Mouse (Mus musculus): ENCODE measurements at regions not wholly inside any gene's neighbourhood (a gene's known extent, or its start where the extent isn't known, plus 50 kb on each side); places are given as distances from the start of the nearest gene placed in this dataset.
"Not testable (repeated sequence)": the region's sequence is repeated elsewhere in the genome, so short reads cannot be mapped to it uniquely, and the experiment has no call there.

DNA sequence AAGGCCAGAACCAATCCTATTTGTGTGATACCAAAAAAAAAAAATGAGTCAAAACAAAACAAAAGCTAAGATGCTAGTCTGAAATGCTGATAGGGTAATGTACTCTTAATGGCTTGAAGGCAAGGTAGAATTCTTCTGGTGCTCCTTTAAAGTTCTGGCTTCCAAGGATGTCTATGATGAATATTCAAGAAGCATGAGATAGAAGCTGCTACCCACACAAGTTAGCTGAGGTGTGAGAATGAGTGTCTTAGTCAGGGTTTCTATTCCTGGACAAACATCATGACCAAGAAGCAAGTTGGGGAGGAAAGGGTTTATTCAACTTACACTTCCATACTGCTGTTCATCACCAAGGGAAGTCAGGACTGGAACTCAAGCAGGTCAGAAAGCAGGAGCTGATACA lies 173.6 kb upstream of the Masp1 start:
- not testable (repeated sequence) for TF ChIP-seq MYOD1 (IDR thresholded peaks at IDR 0.05; ENCODE audit: control insufficient read depth in 1 of 3, insufficient read length in 2 of 3, low read depth in 2 of 3); POLR2A (IDR thresholded peaks at IDR 0.05; ENCODE audit: insufficient read length, low read depth); E2F4 (IDR thresholded peaks at IDR 0.05; ENCODE audit: insufficient read depth); CEBPB (IDR thresholded peaks at IDR 0.05; ENCODE audit: insufficient read depth, poor library complexity, severe bottlenecking); USF1 (IDR thresholded peaks at IDR 0.05; ENCODE audit: low read depth); SRF (IDR thresholded peaks at IDR 0.05; ENCODE audit: control insufficient read depth, insufficient read length, low read depth); TCF12 (IDR thresholded peaks at IDR 0.05; ENCODE audit: insufficient read depth, poor library complexity, severe bottlenecking); MYOG (IDR thresholded peaks at IDR 0.05; ENCODE audit: control insufficient read depth in 1 of 3, insufficient read depth in 1 of 3, insufficient read length in 2 of 3, low read depth in 2 of 3); MAX (IDR thresholded peaks at IDR 0.05; ENCODE audit: low read depth); POLR2AphosphoS2 (IDR thresholded peaks at IDR 0.05; ENCODE audit: insufficient read length, low read depth)
